Mouse (Mus musculus) heart, embryonic 11.5 days (tissue): ENCODE results near the gene Rps6kb1. TPM values are rescaled to one million over a fixed set of nuclear protein-coding genes. Genes with fewer than 3 reads are reported as not detected.

Experiments
- ATAC-seq: fragments of 200-750 bp; cut with Nextera tagmentation; replicated peaks from 2 replicates; pipeline ENCODE4 v1.8.0; 2017; ENCODE audit warnings: moderate library complexity; ENCODE audit not compliant: insufficient number of reproducible peaks, low FRiP score, low TSS enrichment
- H3K27ac ChIP-seq: fragments of 300-500 bp; sonication (generic); 2 replicates; pipeline ENCODE4 v1.5.1; 2014; ENCODE audit warnings: mild to moderate bottlenecking, low read depth, low read length
- H3K27me3 ChIP-seq: fragments of 300-500 bp; sonication (generic); 2 replicates; pipeline ENCODE4 v1.6.1; 2014; ENCODE audit warnings: mild to moderate bottlenecking, low read length, mixed read lengths; ENCODE audit not compliant: control insufficient read depth, insufficient read depth
- H3K36me3 ChIP-seq: fragments of 300-500 bp; sonication (generic); 2 replicates; pipeline ENCODE4 v1.6.1; 2014; ENCODE audit warnings: mild to moderate bottlenecking, low read length, moderate library complexity, mixed read lengths; ENCODE audit not compliant: control insufficient read depth, insufficient read depth
- H3K4me1 ChIP-seq: fragments of 300-500 bp; sonication (generic); 2 replicates; pipeline ENCODE4 v1.6.1; 2014; ENCODE audit warnings: low read length; ENCODE audit not compliant: control insufficient read depth, insufficient read depth
- H3K4me2 ChIP-seq: fragments of 300-500 bp; sonication (generic); 2 replicates; pipeline ENCODE4 v1.6.1; 2014; ENCODE audit warnings: mild to moderate bottlenecking, moderate library complexity
- H3K4me3 ChIP-seq: fragments of 300-500 bp; sonication (generic); 2 replicates; pipeline ENCODE4 v1.5.1; 2014; ENCODE audit warnings: low read depth, low read length
- H3K9ac ChIP-seq: fragments of 300-500 bp; sonication (generic); 2 replicates; pipeline ENCODE4 v1.6.1; 2014; ENCODE audit warnings: mild to moderate bottlenecking, low read depth, low read length, moderate library complexity
- H3K9me3 ChIP-seq: fragments of 300-500 bp; sonication (generic); replicated peaks from 2 replicates; pipeline ENCODE4 v1.6.1; 2016; ENCODE audit warnings: low read length; ENCODE audit not compliant: control insufficient read depth
- WGBS: fragments of 180-500 bp; shearing (Covaris S2); extraction: QIAGEN DNeasy Blood & Tissue Kit; methylation state at CpG from one replicate; pipeline ENCODE4 v1.1.7; 2014; ENCODE audit not compliant: insufficient replicate concordance; 5-methylcytosine and 5-hydroxymethylcytosine counted together
- polyA plus RNA-seq: library from polyadenylated mRNA; unstranded; fragments of >200 nt; fragmentation: Nextera tagmentation; extraction: Ambion mirVana; gene quantifications from 2 replicates; pipeline ENCODE4 v1.2.1, GENCODE M21; 2014

Gene Rps6kb1
- polyA plus RNA-seq, 1 experiment from 2014 or later: 50.0 TPM

DNA sequence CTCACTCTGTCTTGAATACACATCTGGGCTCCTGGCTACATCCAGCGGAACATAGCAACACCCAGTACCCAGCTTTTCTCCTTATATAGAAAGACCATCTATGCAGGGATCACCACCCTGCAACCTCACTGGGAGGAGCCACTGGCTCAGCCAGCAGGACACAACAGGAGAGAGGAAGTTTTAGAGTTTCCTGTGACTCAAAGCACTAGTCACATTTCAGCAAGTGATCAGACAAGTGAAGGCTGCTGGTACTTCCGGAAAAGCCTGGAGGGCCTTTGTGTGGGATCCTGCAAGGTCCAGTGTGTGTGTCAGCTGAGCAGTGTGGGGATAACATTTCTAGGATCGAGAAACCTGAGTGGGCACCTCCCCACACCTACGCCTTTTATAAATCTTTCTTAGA is 32.6 kb upstream of the Rps6kb1 start:
- Histone ChIP-seq H3K27ac (peak overlapping the region; percentile 46; the same call in 1 of the 2 replicates), H3K9me3 (no peaks in the 10 kb centered on the region), H3K36me3 (no peaks in the 10 kb centered on the region), H3K27me3 (no peaks in the 10 kb centered on the region), H3K9ac (no peak overlapping the region), H3K4me3 (no peak overlapping the region), H3K4me2 (no peak overlapping the region), H3K4me1 (peaks cover 32% of the 10 kb centered on the region)
- WGBS: 43% methylated on average over 4 of the region's 4 CpGs
- no peak; the same call in 1 of the 2 replicates for ATAC-seq

DNA sequence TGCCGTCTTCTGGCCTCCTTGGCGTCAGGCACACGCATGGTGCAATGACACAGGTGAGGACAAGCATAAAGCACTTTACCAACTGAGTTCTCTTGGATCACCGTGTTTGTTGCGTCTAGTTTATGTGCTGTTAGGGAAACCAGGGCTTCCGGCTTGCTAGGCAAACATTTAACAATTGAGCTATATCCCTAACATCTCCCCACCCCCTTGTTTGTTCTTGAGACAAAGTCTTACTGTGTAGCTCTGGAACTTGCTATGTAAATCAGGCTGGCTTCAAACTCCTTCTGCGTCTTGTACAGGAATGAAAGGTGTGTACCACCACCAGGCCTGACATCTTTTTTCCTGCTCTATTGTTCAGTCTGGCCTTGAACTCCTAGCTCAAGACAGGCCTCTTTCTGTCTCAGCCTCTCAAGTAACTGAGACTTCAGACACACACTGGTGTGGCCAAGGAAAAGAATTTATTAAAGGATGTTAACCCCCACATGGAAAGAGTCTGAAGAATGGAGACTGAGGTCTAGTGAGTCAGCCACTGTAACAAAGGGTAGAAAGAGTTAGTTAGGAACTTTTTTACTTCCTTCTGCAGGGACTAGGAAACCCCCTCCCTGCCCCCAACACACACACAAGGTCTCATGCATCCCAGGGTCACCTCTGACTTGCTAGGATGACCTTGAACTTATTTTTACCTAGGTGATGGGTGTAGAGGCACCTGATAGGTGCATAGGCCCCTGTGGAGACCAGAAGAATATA is 31.2 kb upstream of the Rps6kb1 start:
- no peaks in the 10 kb centered on the region for H3K36me3 ChIP-seq
- H3K9ac ChIP-seq: no peak overlapping the region
- peaks cover 31% of the 10 kb centered on the region for H3K4me1 ChIP-seq
- H3K4me3 ChIP-seq: no peak overlapping the region
- 79% methylated on average over 7 of the region's 7 CpGs for WGBS
- H3K27ac ChIP-seq: no peak overlapping the region
- H3K4me2 ChIP-seq: no peak overlapping the region
- H3K9me3 ChIP-seq: no peaks in the 10 kb centered on the region
- ATAC-seq: no peak
- H3K27me3 ChIP-seq: no peaks in the 10 kb centered on the region

DNA sequence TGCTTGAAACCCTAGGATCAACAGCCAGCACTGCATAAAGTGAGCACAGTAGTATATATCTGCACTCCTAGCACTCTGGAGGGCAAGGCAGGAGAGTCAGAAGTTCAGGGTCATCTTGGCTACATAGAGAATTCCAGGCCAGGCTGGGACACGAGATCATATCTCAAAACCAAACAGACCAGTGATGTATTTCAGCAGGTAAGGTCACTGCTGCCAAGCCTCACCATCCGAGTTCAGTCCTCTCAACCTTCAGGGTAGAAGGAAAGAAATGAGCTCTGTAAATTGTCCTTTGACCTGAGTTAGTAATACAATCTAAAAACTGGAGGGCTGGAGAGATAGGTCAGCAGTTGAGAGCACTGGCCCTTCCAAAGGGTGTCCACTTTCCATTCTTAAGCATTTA is 29.8 kb upstream of the Rps6kb1 start:
- no peak for ATAC-seq
- Histone ChIP-seq H3K4me1 (peaks cover 30% of the 10 kb centered on the region), H3K27ac (no peak overlapping the region), H3K4me2 (no peak overlapping the region), H3K4me3 (no peak overlapping the region), H3K9ac (no peak overlapping the region), H3K27me3 (no peaks in the 10 kb centered on the region), H3K9me3 (no peaks in the 10 kb centered on the region), H3K36me3 (no peaks in the 10 kb centered on the region)
- 43% methylated on average over 2 of the region's 2 CpGs for WGBS

DNA sequence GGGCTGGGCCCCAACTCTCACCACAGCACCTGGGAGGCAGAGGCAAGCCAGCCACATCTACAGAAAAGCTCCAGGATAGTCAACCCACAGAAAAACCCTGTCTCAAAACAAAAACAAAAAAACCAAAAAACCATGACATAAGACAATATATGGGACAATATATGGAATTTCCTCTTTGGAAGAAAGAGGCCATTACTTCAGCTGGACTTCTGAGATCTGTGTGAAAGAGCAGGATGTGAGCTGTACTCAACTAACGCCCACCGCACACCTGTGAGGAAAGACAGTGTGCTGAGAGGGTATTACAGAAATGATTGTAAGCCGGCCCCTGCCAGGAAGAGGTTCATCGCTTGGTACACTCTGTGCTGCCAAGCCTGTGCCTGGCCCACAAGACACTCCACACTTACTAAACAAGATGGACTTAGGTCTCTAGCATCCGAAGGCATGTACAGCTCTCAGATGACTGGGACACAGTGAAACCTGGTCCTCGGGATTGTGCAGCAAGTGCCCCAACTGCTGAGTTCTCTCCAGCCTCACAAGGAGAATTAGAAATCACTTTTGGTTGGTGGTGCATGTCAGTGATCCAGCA is 29.1 kb upstream of the Rps6kb1 start:
- peaks cover 26% of the 10 kb centered on the region for H3K4me1 ChIP-seq
- no peak for ATAC-seq
- H3K9ac ChIP-seq: no peak overlapping the region
- H3K27ac ChIP-seq: no peak overlapping the region
- no peak overlapping the region for H3K4me3 ChIP-seq
- H3K36me3 ChIP-seq: no peaks in the 10 kb centered on the region
- H3K27me3 ChIP-seq: no peaks in the 10 kb centered on the region
- 84% methylated on average over 6 of the region's 6 CpGs for WGBS
- H3K9me3 ChIP-seq: no peaks in the 10 kb centered on the region
- no peak overlapping the region for H3K4me2 ChIP-seq

DNA sequence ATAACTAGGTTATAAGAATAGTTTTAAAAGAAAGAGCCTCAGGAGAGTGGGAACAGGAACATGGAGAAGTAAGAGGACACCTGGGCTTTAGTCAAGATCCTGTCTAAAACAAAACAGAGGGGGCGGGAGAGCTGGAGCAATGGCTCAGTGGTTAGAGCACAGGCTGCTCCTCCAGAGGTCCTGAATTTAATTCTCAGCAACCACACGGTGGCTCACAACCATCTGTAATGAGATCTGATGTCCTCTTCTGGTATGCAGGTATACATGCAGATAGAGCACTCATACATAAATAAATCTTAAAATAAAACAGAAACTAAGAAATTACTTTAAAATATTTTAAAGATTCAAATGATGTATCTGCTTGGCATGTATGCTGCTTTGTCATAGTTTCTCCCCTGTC is 28.0 kb upstream of the Rps6kb1 start:
- H3K9ac ChIP-seq: no peak overlapping the region
- ATAC-seq: no peak
- no peak overlapping the region for H3K4me2 ChIP-seq
- no peaks in the 10 kb centered on the region for H3K36me3 ChIP-seq
- H3K27ac ChIP-seq: no peak overlapping the region
- peaks cover 23% of the 10 kb centered on the region for H3K4me1 ChIP-seq
- no peak overlapping the region for H3K4me3 ChIP-seq
- no peaks in the 10 kb centered on the region for H3K27me3 ChIP-seq
- 75% methylated on average over 2 of the region's 2 CpGs for WGBS
- no peaks in the 10 kb centered on the region for H3K9me3 ChIP-seq

DNA sequence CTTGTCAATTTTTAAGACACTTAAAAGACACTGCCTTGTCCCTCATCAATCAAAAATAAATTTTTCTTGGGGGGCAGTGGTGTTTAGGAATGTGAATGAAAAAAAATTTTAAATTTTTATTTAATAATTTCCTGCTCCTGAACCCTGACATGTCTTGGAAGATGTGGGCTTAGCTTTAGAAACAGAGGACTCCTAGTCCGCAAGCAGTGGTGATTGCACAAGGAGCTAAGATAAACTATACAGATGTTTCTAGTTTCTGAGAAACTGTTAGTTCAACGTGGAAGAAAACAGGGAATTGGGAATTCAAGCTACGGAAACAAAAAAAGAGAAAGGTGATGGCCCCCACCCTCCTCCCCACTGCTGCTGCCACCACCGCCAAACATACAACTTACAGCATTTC is 27.3 kb upstream of the Rps6kb1 start:
- H3K9ac ChIP-seq: no peak overlapping the region
- H3K4me3 ChIP-seq: no peak overlapping the region
- H3K36me3 ChIP-seq: peaks cover 2% of the 10 kb centered on the region; the same call in 1 of the 2 replicates
- no peak overlapping the region for H3K27ac ChIP-seq
- ATAC-seq: no peak
- WGBS: 67% methylated on average over 4 of the region's 4 CpGs
- H3K9me3 ChIP-seq: no peaks in the 10 kb centered on the region
- H3K4me2 ChIP-seq: no peak overlapping the region
- peaks cover 18% of the 10 kb centered on the region for H3K4me1 ChIP-seq
- no peaks in the 10 kb centered on the region for H3K27me3 ChIP-seq

DNA sequence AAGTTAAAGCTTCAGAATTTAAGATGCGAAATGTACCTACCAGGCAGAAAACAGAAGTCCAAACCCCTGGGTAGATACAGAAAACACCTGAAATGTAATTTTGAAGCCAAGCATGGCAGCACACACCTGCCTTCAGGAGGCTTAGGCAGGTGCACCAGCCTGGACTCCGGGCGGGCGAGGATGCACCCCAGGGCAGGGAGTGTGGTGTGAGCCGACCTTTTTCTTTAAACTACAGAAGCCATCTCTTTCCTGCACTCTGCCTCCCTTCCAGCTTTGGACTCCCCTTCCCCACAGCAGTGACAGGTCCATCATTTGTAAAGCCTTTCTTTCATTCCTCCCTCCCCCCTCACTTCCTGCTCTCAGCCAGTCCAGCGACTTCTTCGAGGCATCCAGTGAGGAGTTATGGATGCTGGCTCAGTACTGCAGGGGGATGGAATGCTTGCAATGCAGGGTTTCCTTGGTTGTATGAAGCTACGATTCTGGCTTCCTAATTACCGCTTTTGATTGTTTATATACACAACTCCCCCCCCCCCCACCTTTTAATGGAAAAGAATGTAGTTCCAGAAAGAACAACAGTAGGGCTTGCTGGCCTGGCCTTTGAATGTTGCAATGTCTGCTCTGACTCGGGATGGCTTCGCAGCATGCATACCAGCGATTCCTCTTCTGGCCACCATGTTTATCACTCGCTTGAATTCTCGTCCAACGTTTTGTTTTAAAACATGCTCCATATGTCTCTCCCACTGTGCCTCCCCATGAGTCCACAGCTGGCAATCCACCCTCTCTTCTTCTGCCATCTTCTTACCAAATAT is 26.6 kb upstream of the Rps6kb1 start:
- H3K4me1 ChIP-seq: peaks cover 13% of the 10 kb centered on the region
- H3K4me3 ChIP-seq: no peak overlapping the region
- peak overlapping the region; percentile 74 for H3K27ac ChIP-seq
- no peak; the same call in 1 of the 2 replicates for ATAC-seq
- 42% methylated on average over 15 of the region's 15 CpGs for WGBS
- H3K36me3 ChIP-seq: peaks cover 2% of the 10 kb centered on the region; the same call in 1 of the 2 replicates
- no peak overlapping the region for H3K9ac ChIP-seq
- no peaks in the 10 kb centered on the region for H3K9me3 ChIP-seq
- peak overlapping the region; percentile 5; the same call in 1 of the 2 replicates for H3K4me2 ChIP-seq
- H3K27me3 ChIP-seq: no peaks in the 10 kb centered on the region

DNA sequence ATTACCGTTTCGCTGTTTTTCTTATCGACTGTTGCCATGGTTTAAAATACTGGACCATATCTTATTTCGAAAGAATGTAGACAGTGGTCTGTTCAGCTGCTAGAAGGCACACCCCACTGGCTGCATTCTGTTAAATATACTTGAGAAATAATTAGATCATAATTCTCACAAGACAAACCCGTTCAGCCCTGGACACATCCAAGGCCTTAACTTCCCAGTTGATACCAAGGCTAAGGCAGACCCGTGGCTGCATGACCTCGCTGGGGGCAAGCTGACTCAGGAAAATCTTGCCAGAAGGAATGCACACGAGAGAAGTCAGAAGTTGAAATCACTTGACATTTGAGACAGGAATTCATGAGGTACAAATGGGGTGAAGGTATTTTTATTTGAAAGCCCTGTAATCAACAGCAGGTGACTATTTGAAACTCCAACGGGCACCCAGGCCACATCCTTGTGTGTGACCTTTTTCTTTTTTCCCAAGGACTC is 25.7 kb upstream of the Rps6kb1 start:
- no peak for ATAC-seq
- Histone ChIP-seq H3K4me2 (peak overlapping the region; percentile 9; the same call in 1 of the 2 replicates), H3K36me3 (peaks cover 2% of the 10 kb centered on the region; the same call in 1 of the 2 replicates), H3K9me3 (no peaks in the 10 kb centered on the region), H3K4me1 (peaks cover 12% of the 10 kb centered on the region), H3K27me3 (no peaks in the 10 kb centered on the region), H3K4me3 (no peak overlapping the region), H3K27ac (peak overlapping the region; percentile 74), H3K9ac (no peak overlapping the region)
- WGBS: 45% methylated on average over 9 of the region's 9 CpGs
